Mouse (Mus musculus): ENCODE data around the gene Anpep. TPM values are rescaled to one million over a fixed set of nuclear protein-coding genes. Genes with fewer than 3 reads are reported as not detected.

The Anpep gene
- polyA plus RNA-seq, 1 experiment from 2014 or later, result 2.1 TPM

DNA sequence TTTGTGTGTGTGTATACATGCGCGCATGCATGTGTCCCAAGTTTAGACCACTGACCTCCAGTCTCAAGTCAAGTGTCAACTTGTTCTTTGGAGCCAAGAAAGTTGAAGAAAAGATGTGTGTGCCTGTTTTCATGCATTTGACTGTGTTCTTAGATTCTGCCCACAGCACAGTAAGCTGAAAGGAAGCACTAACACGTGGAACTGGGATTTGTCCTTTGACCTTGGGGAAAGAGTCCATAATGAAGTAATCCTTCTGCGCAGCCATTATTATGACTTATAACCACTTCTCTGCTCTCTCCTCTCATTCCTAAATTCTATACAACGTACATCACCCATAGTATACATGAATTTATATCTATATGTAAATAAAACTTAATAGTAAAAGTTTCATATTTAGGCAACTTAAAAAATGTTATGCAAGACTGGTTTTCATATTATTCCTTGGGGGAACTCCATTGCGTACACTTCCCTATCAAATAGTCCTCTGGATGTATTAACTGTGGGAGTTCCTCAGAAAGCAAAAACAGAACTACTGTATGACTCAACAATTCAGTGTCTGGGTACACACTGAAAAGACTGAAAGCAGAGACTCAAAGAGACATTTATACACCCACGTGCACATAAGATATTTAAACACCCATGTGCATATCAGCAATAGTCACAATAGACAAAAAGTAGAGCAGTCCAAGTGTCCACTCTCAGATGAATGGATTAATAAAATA is 22.9 kb upstream of the Anpep start:
- Histone ChIP-seq H3K4me2 (replicated peaks) (no peak overlapping the region), H3K9ac (replicated peaks) (no peak overlapping the region), H3K4me3 (replicated peaks) (no peak overlapping the region), H3K27me3 (no peaks in the 10 kb centered on the region), H3K36me3 (peaks cover 74% of the 10 kb centered on the region), H3K9me3 (no peaks in the 10 kb centered on the region), H3K4me1 (replicated peaks) (no peaks in the 10 kb centered on the region), H3K27ac (no peak overlapping the region)
- WGBS, result 93% methylated on average over 7 of the region's 7 CpGs
- no peak for ATAC-seq

DNA sequence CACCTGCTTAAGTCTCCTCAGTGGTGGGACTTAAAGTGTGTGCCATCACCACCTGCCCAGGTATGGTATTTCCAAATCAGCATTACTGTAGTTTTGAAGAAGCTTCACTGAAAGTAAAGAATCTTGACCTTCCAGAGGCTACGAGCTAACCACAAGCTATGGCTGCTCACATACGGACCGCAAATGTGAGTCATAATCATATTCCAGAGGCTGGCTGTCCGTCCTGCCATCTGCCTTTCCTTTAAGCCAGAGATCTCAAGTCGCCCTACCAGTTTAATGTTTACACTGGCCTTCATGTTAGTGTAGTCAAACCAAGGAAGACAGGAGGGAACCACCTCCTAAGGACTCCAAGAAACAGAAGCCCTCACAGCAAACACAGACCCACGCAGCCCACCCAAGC is 21.0 kb upstream of the Anpep start:
- 93% methylated on average over 6 of the region's 6 CpGs for WGBS
- H3K9me3 ChIP-seq, result no peaks in the 10 kb centered on the region

DNA sequence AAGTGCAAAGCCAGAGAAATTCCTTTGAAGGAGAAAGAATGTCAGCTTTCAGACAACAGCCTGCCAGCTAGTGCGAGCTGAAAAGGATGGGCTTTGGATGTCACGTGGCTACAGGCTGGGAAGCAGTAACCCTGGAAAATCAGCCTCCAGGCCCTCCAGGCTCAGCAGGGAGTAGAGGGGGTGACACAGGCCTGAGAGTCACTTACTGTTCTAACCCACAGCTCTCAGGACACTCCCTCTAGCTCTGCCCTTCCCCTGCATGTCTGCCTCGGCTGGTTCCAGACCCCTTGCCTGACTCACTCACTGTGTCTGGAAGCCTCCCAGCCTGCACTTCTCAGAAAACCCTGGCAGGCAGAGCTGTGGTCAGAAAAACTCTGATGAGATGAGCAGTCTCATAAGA is 20.1 kb upstream of the Anpep start:
- Histone ChIP-seq H3K9me3 (no peaks in the 10 kb centered on the region), H3K4me1 (replicated peaks) (no peaks in the 10 kb centered on the region), H3K9ac (replicated peaks) (no peak overlapping the region), H3K27me3 (no peaks in the 10 kb centered on the region), H3K36me3 (peaks cover 75% of the 10 kb centered on the region), H3K4me2 (replicated peaks) (no peak overlapping the region), H3K4me3 (replicated peaks) (no peak overlapping the region), H3K27ac (no peak overlapping the region)
- WGBS, result 59% methylated on average over 3 of the region's 3 CpGs
- ATAC-seq, result no peak

More for the DNA sequence above, 21.0 kb upstream of the Anpep start:
- Histone ChIP-seq H3K27me3 (no peaks in the 10 kb centered on the region), H3K4me1 (replicated peaks) (no peaks in the 10 kb centered on the region), H3K27ac (no peak overlapping the region), H3K9ac (replicated peaks) (no peak overlapping the region), H3K36me3 (peaks cover 71% of the 10 kb centered on the region), H3K4me2 (replicated peaks) (no peak overlapping the region), H3K4me3 (replicated peaks) (no peak overlapping the region)
- no peak for ATAC-seq

- 95% methylated on average over 6 of the region's 6 CpGs for WGBS
- no peaks in the 10 kb centered on the region for H3K4me1 ChIP-seq (replicated peaks)
- H3K4me2 ChIP-seq (replicated peaks), result no peak overlapping the region
- no peak overlapping the region for H3K9ac ChIP-seq (replicated peaks)
- no peak overlapping the region for H3K4me3 ChIP-seq (replicated peaks)
- ATAC-seq, result no peak
- H3K27ac ChIP-seq, result no peak overlapping the region
- no peaks in the 10 kb centered on the region for H3K9me3 ChIP-seq
- no peaks in the 10 kb centered on the region for H3K27me3 ChIP-seq
- H3K36me3 ChIP-seq, result peaks cover 65% of the 10 kb centered on the region
Measured at GRCm38 (mm10) chr7:79880033-79880432, 19.2 kb upstream of the Anpep start.

DNA sequence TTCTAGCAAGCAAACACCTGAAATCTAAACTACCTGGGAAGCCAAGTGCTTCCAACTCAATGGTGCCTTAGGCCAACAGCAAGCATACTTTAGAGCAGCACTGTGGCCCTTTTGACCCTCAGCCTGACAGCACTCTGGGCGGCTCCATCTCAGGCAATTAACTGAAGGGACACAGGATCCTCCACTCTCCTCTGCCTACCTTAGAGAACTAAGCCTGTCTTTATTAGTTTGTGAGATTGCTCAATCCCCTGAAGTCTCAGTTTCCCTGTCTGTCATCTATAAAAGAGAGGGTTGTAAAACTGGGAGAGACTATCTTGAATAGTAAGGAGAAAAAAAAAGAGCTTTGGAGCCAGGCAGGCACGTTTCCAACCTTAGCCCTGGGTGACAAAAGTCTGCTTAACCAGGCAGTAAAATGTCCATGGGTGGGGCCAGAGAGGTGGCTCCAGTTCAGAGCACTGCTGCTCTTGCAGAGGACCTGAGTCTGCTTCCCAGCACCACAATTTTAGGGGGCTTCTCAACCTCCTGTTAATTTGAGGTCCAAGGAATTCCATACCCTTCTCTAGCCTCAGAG is 17.7 kb upstream of the Anpep start:
- H3K27me3 ChIP-seq, result no peaks in the 10 kb centered on the region
- no peak overlapping the region for H3K9ac ChIP-seq (replicated peaks)
- no peaks in the 10 kb centered on the region for H3K4me1 ChIP-seq (replicated peaks)
- no peaks in the 10 kb centered on the region for H3K9me3 ChIP-seq
- no peak overlapping the region for H3K27ac ChIP-seq
- no peak for ATAC-seq
- no peak overlapping the region for H3K4me2 ChIP-seq (replicated peaks)
- 67% methylated on average over 2 of the region's 2 CpGs for WGBS
- peaks cover 59% of the 10 kb centered on the region for H3K36me3 ChIP-seq
- no peak overlapping the region for H3K4me3 ChIP-seq (replicated peaks)

- WGBS, result 91% methylated on average over 6 of the region's 6 CpGs
Measured at GRCm38 (mm10) chr7:79873407-79873806, 12.5 kb upstream of the Anpep start.

DNA sequence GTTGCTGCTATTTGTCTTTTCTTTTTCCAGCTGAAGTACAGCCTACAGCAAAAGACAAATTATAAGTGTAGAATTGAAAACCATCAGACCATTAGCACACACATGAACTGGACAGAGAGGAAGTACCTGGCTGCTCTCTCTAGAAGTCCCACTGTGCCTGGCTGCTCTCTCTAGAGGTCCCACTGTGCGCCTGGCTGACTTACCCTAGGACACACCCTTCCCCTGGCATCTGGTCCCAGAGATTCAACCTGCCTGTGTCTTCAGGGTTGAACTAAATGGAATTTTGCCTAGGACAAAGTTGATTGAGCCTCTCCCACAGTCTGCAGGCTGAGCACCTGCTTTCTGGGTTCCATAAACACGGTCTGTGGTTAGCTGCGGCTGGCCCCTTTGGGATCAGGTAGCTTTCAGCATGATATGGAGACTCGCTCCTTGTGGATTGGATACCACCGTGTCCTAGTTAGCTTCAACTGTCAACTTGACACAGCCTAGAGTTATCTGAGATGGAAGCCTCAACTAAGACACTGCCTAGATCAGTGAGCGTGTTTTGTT is 11.0 kb upstream of the Anpep start:
- no peak for ATAC-seq
- Histone ChIP-seq H3K27ac (no peak overlapping the region), H3K4me1 (replicated peaks) (no peaks in the 10 kb centered on the region), H3K9me3 (no peaks in the 10 kb centered on the region), H3K27me3 (no peaks in the 10 kb centered on the region), H3K36me3 (peaks cover 5% of the 10 kb centered on the region; the same call in 1 of the 2 replicates), H3K9ac (replicated peaks) (no peak overlapping the region), H3K4me2 (replicated peaks) (no peak overlapping the region), H3K4me3 (replicated peaks) (no peak overlapping the region)
- WGBS, result 89% methylated on average over 6 of the region's 6 CpGs

More at GRCm38 (mm10) chr7:79873407-79873806, 12.5 kb upstream of the Anpep start:
- Histone ChIP-seq H3K36me3 (peaks cover 10% of the 10 kb centered on the region), H3K27me3 (no peaks in the 10 kb centered on the region), H3K4me1 (replicated peaks) (no peaks in the 10 kb centered on the region), H3K9ac (replicated peaks) (no peak overlapping the region), H3K9me3 (no peaks in the 10 kb centered on the region), H3K27ac (no peak overlapping the region), H3K4me2 (replicated peaks) (no peak overlapping the region), H3K4me3 (replicated peaks) (no peak overlapping the region)
- no peak for ATAC-seq

- WGBS, result 57% methylated on average over 6 of the region's 6 CpGs
Measured at GRCm38 (mm10) chr7:79869072-79869719, 8.3 kb upstream of the Anpep start.

GRCm38 (mm10) chr7:79868475-79868874 is 7.6 kb upstream of the Anpep start:
- no peak overlapping the region for H3K4me3 ChIP-seq (replicated peaks)
- no peak overlapping the region for H3K9ac ChIP-seq (replicated peaks)
- ATAC-seq, result no peak
- no peak overlapping the region for H3K4me2 ChIP-seq (replicated peaks)
- no peaks in the 10 kb centered on the region for H3K9me3 ChIP-seq
- H3K27me3 ChIP-seq, result no peaks in the 10 kb centered on the region
- no peaks in the 10 kb centered on the region for H3K4me1 ChIP-seq (replicated peaks)
- 89% methylated on average over 7 of the region's 7 CpGs for WGBS
- H3K36me3 ChIP-seq, result no peaks in the 10 kb centered on the region
- no peak overlapping the region for H3K27ac ChIP-seq

More at GRCm38 (mm10) chr7:79869072-79869719, 8.3 kb upstream of the Anpep start:
- H3K27me3 ChIP-seq, result no peaks in the 10 kb centered on the region
- no peaks in the 10 kb centered on the region for H3K36me3 ChIP-seq
- H3K9me3 ChIP-seq, result no peaks in the 10 kb centered on the region
- H3K4me1 ChIP-seq (replicated peaks), result no peaks in the 10 kb centered on the region
- H3K27ac ChIP-seq, result no peak overlapping the region
- no peak overlapping the region for H3K4me3 ChIP-seq (replicated peaks)
- no peak overlapping the region for H3K9ac ChIP-seq (replicated peaks)
- H3K4me2 ChIP-seq (replicated peaks), result no peak overlapping the region
- ATAC-seq, result no peak

- 85% methylated on average over 13 of the region's 13 CpGs for WGBS
- Histone ChIP-seq H3K4me3 (replicated peaks) (no peak overlapping the region), H3K27me3 (no peaks in the 10 kb centered on the region), H3K9ac (replicated peaks) (no peak overlapping the region), H3K4me1 (replicated peaks) (no peaks in the 10 kb centered on the region), H3K36me3 (no peaks in the 10 kb centered on the region), H3K27ac (no peak overlapping the region), H3K9me3 (no peaks in the 10 kb centered on the region), H3K4me2 (replicated peaks) (no peak overlapping the region)
- ATAC-seq, result no peak
Measured at GRCm38 (mm10) chr7:79867861-79868260, 7.0 kb upstream of the Anpep start.

DNA sequence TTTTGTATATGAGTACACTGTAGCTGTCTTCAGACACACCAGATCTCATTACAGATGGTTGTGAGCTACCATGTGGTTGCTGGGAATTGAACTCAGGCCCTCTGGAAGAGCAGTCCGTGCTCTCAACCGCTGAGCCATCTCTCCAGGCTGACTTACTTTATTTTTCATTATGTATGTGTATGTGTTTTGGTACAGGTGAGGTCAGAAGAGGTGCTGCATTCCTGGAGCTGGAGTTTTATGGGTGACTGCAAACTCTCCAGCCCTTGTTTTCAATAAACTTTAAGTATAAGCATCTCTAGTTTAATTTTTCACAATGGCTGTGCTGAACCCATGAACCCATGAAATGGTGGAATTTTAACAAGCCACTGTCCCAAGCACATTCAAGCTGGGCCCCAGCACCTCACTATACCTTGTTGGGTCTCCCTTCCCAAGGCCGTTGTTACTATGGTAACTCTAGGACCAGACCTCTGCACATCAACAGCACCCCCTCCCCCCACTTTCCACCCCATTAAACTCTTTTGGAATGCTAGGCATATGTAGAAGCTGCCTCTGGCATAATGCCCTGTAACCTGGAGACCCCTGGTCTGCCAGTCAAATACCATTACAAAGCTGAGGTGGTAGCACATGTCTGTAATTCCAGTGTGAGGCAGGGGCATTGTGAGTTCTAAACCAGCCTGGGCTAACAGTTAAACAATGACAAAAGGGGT is 5.6 kb upstream of the Anpep start:
- H3K4me1 ChIP-seq (replicated peaks), result no peaks in the 10 kb centered on the region
- ATAC-seq, result no peak
- H3K9ac ChIP-seq (replicated peaks), result no peak overlapping the region
- WGBS, result 78% methylated on average over 3 of the region's 3 CpGs
- no peak overlapping the region for H3K4me3 ChIP-seq (replicated peaks)
- no peaks in the 10 kb centered on the region for H3K9me3 ChIP-seq
- H3K27me3 ChIP-seq, result no peaks in the 10 kb centered on the region
- H3K36me3 ChIP-seq, result no peaks in the 10 kb centered on the region
- no peak overlapping the region for H3K4me2 ChIP-seq (replicated peaks)
- no peak overlapping the region for H3K27ac ChIP-seq

DNA sequence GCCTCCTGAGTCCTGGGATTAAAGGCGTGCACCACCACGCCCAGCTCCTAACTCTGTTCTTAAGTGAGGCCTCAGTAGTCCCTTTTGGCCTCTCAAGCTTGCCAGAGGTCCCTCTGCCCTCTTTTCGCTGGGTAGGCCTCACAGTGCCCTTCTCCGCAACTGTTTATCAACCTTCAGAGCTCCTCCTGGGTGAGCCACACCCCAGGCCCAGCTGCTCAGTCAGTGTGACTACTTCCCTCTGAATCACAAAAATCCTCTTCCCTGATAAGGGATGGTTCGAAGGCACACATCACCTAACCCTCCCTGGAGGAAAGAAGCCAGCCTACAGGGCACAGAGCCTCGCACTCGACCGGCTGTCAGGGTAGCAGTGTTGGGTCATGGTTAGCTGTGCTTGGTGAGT is 935 bp upstream of the Anpep start:
- Histone ChIP-seq H3K4me3 (replicated peaks) (no peak overlapping the region), H3K27me3 (0 out of 2 replicates have a peak, but pooled peaks cover 2% of the 10 kb centered on the region), H3K4me1 (replicated peaks) (no peaks in the 10 kb centered on the region), H3K36me3 (no peaks in the 10 kb centered on the region), H3K9me3 (no peaks in the 10 kb centered on the region), H3K4me2 (replicated peaks) (no peak overlapping the region), H3K27ac (no peak overlapping the region), H3K9ac (replicated peaks) (no peak overlapping the region)
- no peak for ATAC-seq
- WGBS, result 86% methylated on average over 8 of the region's 8 CpGs
